Mouse (Mus musculus) spleen, adult 2 months (tissue): Measurements from ENCODE around the gene Rab22a. TPM values are rescaled to one million over a fixed set of nuclear protein-coding genes. Genes with fewer than 3 reads are reported as not detected.

Experiments used
- DNase-seq, 2 experiments: peaks; one replicate each; pipeline versions ENCODE4 v3.0.0 to v3.0.0-alpha.2; 2012 to 2021; ENCODE audit warnings: low spot score in 2 of 2, low read depth in 1 of 2
- H3K27ac ChIP-seq: fragments of 200-500 bp; 2 replicates; pipeline ENCODE4 v1.5.1; 2012; ENCODE audit warnings: low read length, inconsistent platforms; ENCODE audit not compliant: insufficient read depth
- H3K27me3 ChIP-seq: fragments of 200-500 bp; 2 replicates; pipeline ENCODE4 v1.6.1; 2012; ENCODE audit warnings: mild to moderate bottlenecking, moderate library complexity, low read length, inconsistent platforms; ENCODE audit not compliant: control insufficient read depth, insufficient read depth
- H3K36me3 ChIP-seq: fragments of 200-500 bp; 2 replicates; pipeline ENCODE4 v1.6.1; 2012; ENCODE audit warnings: mild to moderate bottlenecking, low read length, inconsistent platforms; ENCODE audit not compliant: control insufficient read depth, insufficient read depth
- H3K4me1 ChIP-seq: fragments of 200-500 bp; 2 replicates; pipeline ENCODE4 v1.6.1; 2011; ENCODE audit warnings: inconsistent platforms; ENCODE audit not compliant: control insufficient read depth, insufficient read depth, insufficient read length
- H3K4me3 ChIP-seq: fragments of 200-500 bp; 2 replicates; pipeline ENCODE4 v1.5.1; 2011; ENCODE audit warnings: mild to moderate bottlenecking, inconsistent platforms; ENCODE audit not compliant: insufficient read depth, insufficient read length; ENCODE audit errors: extremely low read depth
- CTCF ChIP-seq: fragments of 200-500 bp; IDR thresholded peaks from 2 replicates; pipeline ENCODE4 v1.5.1; 2011; ENCODE audit warnings: mild to moderate bottlenecking, inconsistent platforms; ENCODE audit not compliant: insufficient read depth, insufficient read length, insufficient replicate concordance; ENCODE audit errors: extremely low read depth
- POLR2A ChIP-seq: fragments of 200-500 bp; IDR thresholded peaks from 2 replicates; pipeline ENCODE4 v1.6.1; 2011; ENCODE audit warnings: low read depth, low read length, inconsistent platforms
- WGBS: fragments of 180-500 bp; shearing (Covaris S2); methylation state at CpG from one replicate; pipeline ENCODE4 v1.1.7; 2018; 5-methylcytosine and 5-hydroxymethylcytosine counted together
- polyA plus RNA-seq: library from polyadenylated mRNA; depleted of rRNA; stranded (reverse); fragments of >200 nt; gene quantifications from 2 replicates; pipeline ENCODE4 v1.2.3, GENCODE M21; 2012

Gene Rab22a
- polyA plus RNA-seq, 1 experiment = 18.7 TPM

- Histone ChIP-seq H3K36me3 (no peaks in the 10 kb centered on the region), H3K27ac (no peak overlapping the region), H3K27me3 (no peaks in the 10 kb centered on the region), H3K4me1 (no peaks in the 10 kb centered on the region), H3K4me3 (no peak overlapping the region)
- no peak for DNase-seq
- 92% methylated on average over 5 of the region's 5 CpGs for WGBS
- no peak for TF ChIP-seq CTCF
- no peak for TF ChIP-seq POLR2A
These were observed 6.0 kb upstream of the Rab22a start for GRCm38 (mm10) chr2:173653526-173653925.

GRCm38 (mm10) chr2:173657736-173658135, 1.8 kb upstream of the Rab22a start:
- DNase-seq = no peak
- WGBS = 87% methylated on average over 6 of the region's 6 CpGs
- no peak overlapping the region for H3K27ac ChIP-seq
- peaks cover 2% of the 10 kb centered on the region; the same call in 1 of the 2 replicates for H3K36me3 ChIP-seq
- peaks cover 10% of the 10 kb centered on the region; the same call in 1 of the 2 replicates for H3K4me1 ChIP-seq
- no peak for TF ChIP-seq CTCF
- TF ChIP-seq POLR2A = no peak
- H3K4me3 ChIP-seq = no peak overlapping the region
- H3K27me3 ChIP-seq = no peaks in the 10 kb centered on the region

GRCm38 (mm10) chr2:173658517-173658916, 1.0 kb upstream of the Rab22a start:
- DNase-seq = no peak
- H3K36me3 ChIP-seq = peaks cover 2% of the 10 kb centered on the region; the same call in 1 of the 2 replicates
- TF ChIP-seq CTCF = no peak
- no peak for TF ChIP-seq POLR2A
- H3K4me3 ChIP-seq = no peak overlapping the region
- H3K27me3 ChIP-seq = no peaks in the 10 kb centered on the region
- WGBS = 88% methylated on average over 4 of the region's 4 CpGs
- peaks cover 10% of the 10 kb centered on the region; the same call in 1 of the 2 replicates for H3K4me1 ChIP-seq
- no peak overlapping the region for H3K27ac ChIP-seq

GRCm38 (mm10) chr2:173659926-173660684, 545 bp downstream of the Rab22a start:
- H3K27ac ChIP-seq = peak overlapping the region; percentile 61; the same call in 1 of the 2 replicates
- no peak for DNase-seq

GRCm38 (mm10) chr2:173662255-173662950, 2.8 kb downstream of the Rab22a start:
- no peak for DNase-seq
- H3K27me3 ChIP-seq = no peaks in the 10 kb centered on the region
- peaks cover 8% of the 10 kb centered on the region for H3K36me3 ChIP-seq
- 83% methylated on average over 9 of the region's 9 CpGs for WGBS
- peaks cover 10% of the 10 kb centered on the region; the same call in 1 of the 2 replicates for H3K4me1 ChIP-seq
- TF ChIP-seq CTCF = no peak
- TF ChIP-seq POLR2A = no peak
- no peak overlapping the region for H3K27ac ChIP-seq
- H3K4me3 ChIP-seq = no peak overlapping the region

More at GRCm38 (mm10) chr2:173659926-173660684, 545 bp downstream of the Rab22a start:
- no peak for TF ChIP-seq POLR2A
- no peak for TF ChIP-seq CTCF
- peaks cover 10% of the 10 kb centered on the region; the same call in 1 of the 2 replicates for H3K4me1 ChIP-seq
- peaks cover 5% of the 10 kb centered on the region for H3K36me3 ChIP-seq
- under 1% methylated on average over 51 of the region's 52 CpGs for WGBS
- peak overlapping the region; percentile 91 for H3K4me3 ChIP-seq
- no peaks in the 10 kb centered on the region for H3K27me3 ChIP-seq

- H3K4me1 ChIP-seq = peaks cover 6% of the 10 kb centered on the region; the same call in 1 of the 2 replicates
- 93% methylated on average over 4 of the region's 4 CpGs for WGBS
These were observed 5.2 kb downstream of the Rab22a start for GRCm38 (mm10) chr2:173664736-173665135.

More at GRCm38 (mm10) chr2:173664736-173665135, 5.2 kb downstream of the Rab22a start:
- H3K36me3 ChIP-seq = peaks cover 9% of the 10 kb centered on the region
- no peak overlapping the region for H3K27ac ChIP-seq
- no peak overlapping the region for H3K4me3 ChIP-seq
- no peak for DNase-seq
- no peaks in the 10 kb centered on the region for H3K27me3 ChIP-seq
- TF ChIP-seq POLR2A (no peak), CTCF (no peak)
